Mouse (Mus musculus): ENCODE measurements around the gene Mmp28. TPM values are rescaled to one million over a fixed set of nuclear protein-coding genes. Genes with fewer than 3 reads are reported as not detected.

Gene Mmp28
- polyA plus RNA-seq, 1 experiment from 2014 or later, result 1.3 TPM

GRCm38 (mm10) chr11:83461462-83462027, 1.3 kb downstream of the Mmp28 start:
- no peak overlapping the region for H3K9ac ChIP-seq
- H3K27ac ChIP-seq, result no peak overlapping the region
- no peak overlapping the region for H3K4me3 ChIP-seq (replicated peaks)
- WGBS, result 76% methylated on average over 10 of the region's 10 CpGs
- H3K27me3 ChIP-seq, result peaks cover 38% of the 10 kb centered on the region
- H3K9me3 ChIP-seq (replicated peaks), result no peaks in the 10 kb centered on the region
- H3K36me3 ChIP-seq, result no peaks in the 10 kb centered on the region
- H3K4me2 ChIP-seq, result 0 out of 2 replicates have a peak overlapping the region, but pooled peaks have one; percentile 96
- peaks cover 29% of the 10 kb centered on the region for H3K4me1 ChIP-seq
- no peak for ATAC-seq (replicated peaks; ENCODE audit: low FRiP score)

- no peak; the same call in 1 of the 2 replicates for ATAC-seq (replicated peaks; ENCODE audit: low FRiP score)
- Histone ChIP-seq H3K4me1 (peaks cover 36% of the 10 kb centered on the region), H3K27ac (no peak overlapping the region; the same call in 1 of the 2 replicates), H3K27me3 (peaks cover 19% of the 10 kb centered on the region), H3K4me3 (replicated peaks) (no peak overlapping the region), H3K4me2 (no peak overlapping the region), H3K9me3 (replicated peaks) (no peaks in the 10 kb centered on the region), H3K36me3 (no peaks in the 10 kb centered on the region), H3K9ac (no peak overlapping the region)
- WGBS, result 50% methylated on average over 9 of the region's 9 CpGs
Observed at GRCm38 (mm10) chr11:83457912-83458601, 4.8 kb downstream of the Mmp28 start.

- no peak overlapping the region for H3K4me3 ChIP-seq (replicated peaks)
- H3K36me3 ChIP-seq, result no peaks in the 10 kb centered on the region
- peaks cover 12% of the 10 kb centered on the region for H3K27me3 ChIP-seq
- peaks cover 28% of the 10 kb centered on the region for H3K4me1 ChIP-seq
- H3K9ac ChIP-seq, result no peak overlapping the region
- 24% methylated on average over 7 of the region's 7 CpGs for WGBS
- no peak overlapping the region for H3K27ac ChIP-seq
- no peaks in the 10 kb centered on the region for H3K9me3 ChIP-seq (replicated peaks)
- no peak for ATAC-seq (replicated peaks; ENCODE audit: low FRiP score)
- H3K4me2 ChIP-seq, result no peak overlapping the region
Observed at GRCm38 (mm10) chr11:83457257-83457656, 5.6 kb downstream of the Mmp28 start.

- no peak for ATAC-seq (replicated peaks; ENCODE audit: low FRiP score)
- Histone ChIP-seq H3K9ac (no peak overlapping the region), H3K4me2 (no peak overlapping the region), H3K9me3 (replicated peaks) (no peaks in the 10 kb centered on the region), H3K27me3 (no peaks in the 10 kb centered on the region), H3K36me3 (no peaks in the 10 kb centered on the region), H3K4me3 (replicated peaks) (no peak overlapping the region), H3K27ac (no peak overlapping the region), H3K4me1 (peaks cover 26% of the 10 kb centered on the region)
- 74% methylated on average over 3 of the region's 3 CpGs for WGBS
Observed at GRCm38 (mm10) chr11:83455608-83456007, 7.3 kb downstream of the Mmp28 start.

DNA sequence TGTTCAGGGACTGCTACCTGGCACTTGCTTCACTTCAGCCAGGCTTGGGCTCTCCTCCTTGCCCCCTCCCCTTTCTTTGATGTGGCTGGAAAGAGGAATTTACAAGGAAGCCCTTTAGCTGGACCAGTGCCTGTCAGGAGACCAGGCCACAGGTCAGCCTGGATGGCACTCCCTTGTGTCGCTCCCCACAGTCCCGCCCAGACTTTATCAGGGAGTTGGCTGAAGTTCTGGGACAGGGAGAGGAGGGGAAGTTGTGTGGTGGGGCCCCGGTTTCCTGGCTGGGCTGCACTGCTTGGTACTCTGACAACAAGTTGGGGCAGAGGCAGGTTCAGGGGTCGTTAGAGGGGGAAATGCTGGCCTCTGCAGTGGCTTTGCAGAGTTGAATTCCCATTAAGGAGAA, 8.3 kb downstream of the Mmp28 start:
- no peak overlapping the region for H3K4me2 ChIP-seq
- WGBS, result 18% methylated on average over 4 of the region's 4 CpGs
- H3K36me3 ChIP-seq, result no peaks in the 10 kb centered on the region
- ATAC-seq (replicated peaks; ENCODE audit: low FRiP score), result no peak
- H3K4me1 ChIP-seq, result peaks cover 28% of the 10 kb centered on the region
- H3K4me3 ChIP-seq (replicated peaks), result no peak overlapping the region
- no peak overlapping the region for H3K9ac ChIP-seq
- H3K27ac ChIP-seq, result no peak overlapping the region
- H3K27me3 ChIP-seq, result no peaks in the 10 kb centered on the region
- no peaks in the 10 kb centered on the region for H3K9me3 ChIP-seq (replicated peaks)

DNA sequence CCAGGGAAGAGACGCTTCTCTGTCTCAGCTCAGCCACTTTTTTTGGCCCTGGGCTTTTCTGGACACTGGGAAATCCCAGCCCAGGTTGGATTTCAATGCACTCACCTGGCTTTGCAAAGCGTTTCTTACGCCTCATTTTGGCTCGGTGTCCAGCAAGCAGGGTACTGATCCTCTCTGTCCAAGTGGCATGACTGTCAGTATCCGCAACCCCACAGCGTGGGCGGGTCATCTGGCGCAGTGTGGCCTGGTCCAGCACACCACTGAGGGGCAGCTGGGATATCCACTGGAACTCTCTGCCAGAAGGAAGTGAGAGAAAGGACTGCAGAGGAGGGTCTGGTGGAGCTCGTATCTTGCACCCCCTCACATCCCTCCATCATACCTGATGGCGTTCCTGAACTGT, 11.6 kb downstream of the Mmp28 start:
- H3K36me3 ChIP-seq, result no peaks in the 10 kb centered on the region
- H3K4me1 ChIP-seq, result peaks cover 35% of the 10 kb centered on the region
- H3K27me3 ChIP-seq, result peaks cover 10% of the 10 kb centered on the region
- H3K9me3 ChIP-seq (replicated peaks), result no peaks in the 10 kb centered on the region
- no peak overlapping the region for H3K9ac ChIP-seq
- WGBS, result 85% methylated on average over 10 of the region's 10 CpGs
- no peak overlapping the region for H3K4me3 ChIP-seq (replicated peaks)
- no peak overlapping the region for H3K4me2 ChIP-seq
- H3K27ac ChIP-seq, result no peak overlapping the region
- no peak for ATAC-seq (replicated peaks; ENCODE audit: low FRiP score)

DNA sequence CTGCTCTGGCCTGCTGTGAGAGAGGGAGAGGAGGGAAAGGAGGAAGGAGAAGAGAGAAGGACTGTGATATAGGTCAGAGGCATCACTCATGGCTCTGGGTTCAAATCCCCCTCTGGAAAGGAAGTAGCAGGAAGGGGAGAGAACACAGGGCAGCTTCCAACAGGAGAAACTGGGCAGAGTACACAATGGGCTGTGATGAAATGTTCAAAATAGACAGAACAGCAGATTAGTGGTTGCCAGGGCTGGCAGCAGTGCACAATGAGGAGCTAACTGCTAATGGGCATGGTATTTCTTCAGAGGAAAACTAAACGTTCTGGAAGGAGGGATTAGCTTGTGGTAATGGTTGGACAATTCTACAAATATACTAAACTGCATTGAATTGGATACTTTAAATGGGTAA, 12.3 kb downstream of the Mmp28 start:
- Histone ChIP-seq H3K36me3 (no peaks in the 10 kb centered on the region), H3K9me3 (replicated peaks) (no peaks in the 10 kb centered on the region), H3K4me1 (peaks cover 35% of the 10 kb centered on the region), H3K4me2 (no peak overlapping the region), H3K27ac (no peak overlapping the region), H3K9ac (no peak overlapping the region), H3K27me3 (peaks cover 16% of the 10 kb centered on the region), H3K4me3 (replicated peaks) (no peak overlapping the region)
- no peak for ATAC-seq (replicated peaks; ENCODE audit: low FRiP score)
- 56% methylated on average over 1 of the region's 1 CpGs for WGBS

GRCm38 (mm10) chr11:83449298-83449697, 13.6 kb downstream of the Mmp28 start:
- Histone ChIP-seq H3K27me3 (peaks cover 29% of the 10 kb centered on the region), H3K36me3 (no peaks in the 10 kb centered on the region), H3K9me3 (replicated peaks) (no peaks in the 10 kb centered on the region), H3K27ac (peak overlapping the region; percentile 73), H3K9ac (no peak overlapping the region), H3K4me2 (no peak overlapping the region), H3K4me1 (peaks cover 33% of the 10 kb centered on the region), H3K4me3 (replicated peaks) (no peak overlapping the region)
- ATAC-seq (replicated peaks; ENCODE audit: low FRiP score), result no peak
- WGBS, result 8% methylated on average over 4 of the region's 4 CpGs

DNA sequence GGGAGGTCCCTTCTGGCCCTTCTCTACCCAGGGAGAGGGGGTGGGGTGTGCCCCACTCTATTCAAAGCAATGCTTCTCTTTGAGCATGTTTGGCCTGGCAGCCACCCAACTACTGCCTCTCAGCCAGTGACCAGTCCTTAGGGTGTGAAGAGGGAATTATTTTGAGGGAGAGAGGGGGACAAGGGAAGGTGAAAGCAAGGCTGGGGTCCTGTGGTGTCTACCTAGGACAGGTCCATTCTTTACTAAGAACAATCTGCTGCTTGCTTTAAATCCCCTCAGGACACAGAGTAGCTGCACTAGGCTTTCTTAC, 14.0 kb downstream of the Mmp28 start:
- Histone ChIP-seq H3K4me2 (no peak overlapping the region), H3K9me3 (replicated peaks) (no peaks in the 10 kb centered on the region), H3K36me3 (no peaks in the 10 kb centered on the region), H3K4me3 (replicated peaks) (no peak overlapping the region), H3K4me1 (peaks cover 36% of the 10 kb centered on the region), H3K27ac (peak overlapping the region; percentile 73), H3K27me3 (peaks cover 33% of the 10 kb centered on the region), H3K9ac (no peak overlapping the region)
- peak; percentile 47; the same call in 1 of the 2 replicates for ATAC-seq (replicated peaks; ENCODE audit: low FRiP score)

- peaks cover 39% of the 10 kb centered on the region for H3K27me3 ChIP-seq
- WGBS, result 38% methylated on average over 16 of the region's 16 CpGs
- H3K9ac ChIP-seq, result no peak overlapping the region
- peak; percentile 41; the same call in 1 of the 2 replicates for ATAC-seq (replicated peaks; ENCODE audit: low FRiP score)
- no peaks in the 10 kb centered on the region for H3K36me3 ChIP-seq
- H3K9me3 ChIP-seq (replicated peaks), result no peaks in the 10 kb centered on the region
- no peak overlapping the region for H3K4me3 ChIP-seq (replicated peaks)
- H3K27ac ChIP-seq, result peak overlapping the region; percentile 73
- no peak overlapping the region for H3K4me2 ChIP-seq
- peaks cover 39% of the 10 kb centered on the region for H3K4me1 ChIP-seq
Observed at GRCm38 (mm10) chr11:83448021-83448926, 14.6 kb downstream of the Mmp28 start.

DNA sequence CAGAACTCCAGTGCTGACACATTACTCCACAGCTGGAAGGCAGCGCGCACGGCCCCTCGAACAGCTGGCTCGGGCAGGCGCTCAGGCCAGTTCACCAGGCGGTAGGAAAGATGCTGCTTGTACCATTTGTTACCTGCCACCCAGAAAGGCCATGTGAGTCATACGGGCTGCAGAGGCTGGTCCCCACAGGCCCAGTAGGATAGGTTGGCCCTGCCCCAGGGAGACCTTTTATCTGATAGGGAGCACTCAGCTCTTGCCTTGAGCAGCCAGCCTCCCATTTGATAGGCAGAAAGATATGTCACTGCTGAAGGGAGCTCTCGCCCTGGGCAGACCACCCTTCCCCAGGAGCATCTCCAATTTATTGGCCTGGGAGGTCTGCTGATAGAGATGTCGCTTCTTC, 15.3 kb downstream of the Mmp28 start:
- H3K27me3 ChIP-seq, result peaks cover 45% of the 10 kb centered on the region
- WGBS, result 69% methylated on average over 10 of the region's 10 CpGs
- no peak overlapping the region for H3K4me3 ChIP-seq (replicated peaks)
- no peak overlapping the region for H3K4me2 ChIP-seq
- peak overlapping the region; percentile 73; the same call in 1 of the 2 replicates for H3K27ac ChIP-seq
- no peak for ATAC-seq (replicated peaks; ENCODE audit: low FRiP score)
- no peak overlapping the region for H3K9ac ChIP-seq
- no peaks in the 10 kb centered on the region for H3K9me3 ChIP-seq (replicated peaks)
- peaks cover 41% of the 10 kb centered on the region for H3K4me1 ChIP-seq
- H3K36me3 ChIP-seq, result no peaks in the 10 kb centered on the region

GRCm38 (mm10) chr11:83445001-83445400, 17.9 kb downstream of the Mmp28 start:
- Histone ChIP-seq H3K9me3 (replicated peaks) (no peaks in the 10 kb centered on the region), H3K9ac (no peak overlapping the region), H3K36me3 (no peaks in the 10 kb centered on the region), H3K27me3 (peaks cover 63% of the 10 kb centered on the region), H3K4me1 (peaks cover 44% of the 10 kb centered on the region), H3K4me3 (replicated peaks) (peak overlapping the region; percentile 29), H3K27ac (no peak overlapping the region), H3K4me2 (peak overlapping the region; percentile 53)
- ATAC-seq (replicated peaks; ENCODE audit: low FRiP score), result no peak
- WGBS, result 27% methylated on average over 19 of the region's 19 CpGs

Data from kidney, embryonic 15.5 days (tissue).